Mouse (Mus musculus): Measurements from ENCODE around the gene Olfr799. TPM values are rescaled to one million over a fixed set of nuclear protein-coding genes. Genes with fewer than 3 reads are reported as not detected.

Gene Olfr799
- polyA plus RNA-seq (2012; ENCODE audit: insufficient read depth, insufficient read length, missing spikeins), result not detected in 2 replicates

- no peak within 1 kb of the TSS for H3K4me3 ChIP-seq (ENCODE audit: insufficient read depth, low read depth, low read length)
- no peaks in the 10 kb centered on the region for H3K4me1 ChIP-seq (ENCODE audit: control insufficient read depth, insufficient read depth, insufficient read length, low read length)
- H3K27ac ChIP-seq (replicated peaks; ENCODE audit: low read depth, low read length), result no peak within 1 kb of the TSS
Observed at GRCm38 (mm10) chr10:129637184-129637583, at the start of gene Olfr799. Gene Olfr799, plus strand, starts transcription at chr10:129637484.

GRCm38 (mm10) chr10:129612470-129612869 lies 24.8 kb upstream of the Olfr799 start, which contains the start of gene Olfr796:
Gene Olfr796, minus strand, starts transcription at chr10:129612570.
- H3K4me3 ChIP-seq (ENCODE audit: insufficient read depth, low read depth, low read length), result no peak within 1 kb of the TSS
- no peaks in the 10 kb centered on the region for H3K4me1 ChIP-seq (ENCODE audit: control insufficient read depth, insufficient read depth, insufficient read length, low read length)
- no peak within 1 kb of the TSS for H3K27ac ChIP-seq (replicated peaks; ENCODE audit: low read depth, low read length)

- no peaks in the 10 kb centered on the region for H3K4me1 ChIP-seq (ENCODE audit: control insufficient read depth, insufficient read depth, insufficient read length, low read length)
- no peak overlapping the region for H3K4me3 ChIP-seq (ENCODE audit: insufficient read depth, low read depth, low read length)
- H3K27ac ChIP-seq (replicated peaks; ENCODE audit: low read depth, low read length), result no peak overlapping the region
Observed at GRCm38 (mm10) chr10:129621724-129622123, 15.6 kb upstream of the Olfr799 start.

GRCm38 (mm10) chr10:129623251-129623650 lies 14.0 kb upstream of the Olfr799 start:
- Histone ChIP-seq H3K4me3 (ENCODE audit: insufficient read depth, low read depth, low read length) (no peak overlapping the region), H3K27ac (replicated peaks; ENCODE audit: low read depth, low read length) (no peak overlapping the region), H3K4me1 (ENCODE audit: control insufficient read depth, insufficient read depth, insufficient read length, low read length) (no peaks in the 10 kb centered on the region)

GRCm38 (mm10) chr10:129627834-129628233 lies 9.4 kb upstream of the Olfr799 start, which contains the start of gene Olfr798:
Gene Olfr798, minus strand, starts transcription at chr10:129627934.
- H3K4me1 ChIP-seq (ENCODE audit: control insufficient read depth, insufficient read depth, insufficient read length, low read length), result no peaks in the 10 kb centered on the region
- no peak within 1 kb of the TSS for H3K4me3 ChIP-seq (ENCODE audit: insufficient read depth, low read depth, low read length)
- H3K27ac ChIP-seq (replicated peaks; ENCODE audit: low read depth, low read length), result no peak within 1 kb of the TSS

- H3K4me3 ChIP-seq (ENCODE audit: insufficient read depth, low read depth, low read length), result no peak overlapping the region
- H3K4me1 ChIP-seq (ENCODE audit: control insufficient read depth, insufficient read depth, insufficient read length, low read length), result no peaks in the 10 kb centered on the region
- H3K27ac ChIP-seq (replicated peaks; ENCODE audit: low read depth, low read length), result no peak overlapping the region
Observed at GRCm38 (mm10) chr10:129651763-129652162, 14.5 kb downstream of the Olfr799 start.

- H3K4me3 ChIP-seq (ENCODE audit: insufficient read depth, low read depth, low read length), result no peak within 1 kb of the TSS
- H3K4me1 ChIP-seq (ENCODE audit: control insufficient read depth, insufficient read depth, insufficient read length, low read length), result no peaks in the 10 kb centered on the region
- no peak within 1 kb of the TSS for H3K27ac ChIP-seq (replicated peaks; ENCODE audit: low read depth, low read length)
Observed at GRCm38 (mm10) chr10:129657394-129657793, 20.1 kb downstream of the Olfr799 start, which contains the start of gene Olfr800. Gene Olfr800, plus strand, starts transcription at chr10:129657694.

- no peak within 1 kb of the TSS for H3K27ac ChIP-seq (replicated peaks; ENCODE audit: low read depth, low read length)
- no peak within 1 kb of the TSS for H3K4me3 ChIP-seq (ENCODE audit: insufficient read depth, low read depth, low read length)
- H3K4me1 ChIP-seq (ENCODE audit: control insufficient read depth, insufficient read depth, insufficient read length, low read length), result no peaks in the 10 kb centered on the region
Observed at GRCm38 (mm10) chr10:129673765-129674164, 36.5 kb downstream of the Olfr799 start, which contains the start of gene Olfr801. Gene Olfr801, minus strand, starts transcription at chr10:129673865.

- no peak within 1 kb of the TSS for H3K27ac ChIP-seq (replicated peaks; ENCODE audit: low read depth, low read length)
- no peak within 1 kb of the TSS for H3K4me3 ChIP-seq (ENCODE audit: insufficient read depth, low read depth, low read length)
- H3K4me1 ChIP-seq (ENCODE audit: control insufficient read depth, insufficient read depth, insufficient read length, low read length), result no peaks in the 10 kb centered on the region
Observed at GRCm38 (mm10) chr10:129688069-129688468, 50.8 kb downstream of the Olfr799 start, which contains the start of gene Olfr802. Gene Olfr802, minus strand, starts transcription at chr10:129688169.

GRCm38 (mm10) chr10:129694186-129694585 lies 56.9 kb downstream of the Olfr799 start, which contains the start of gene Olfr803:
Gene Olfr803, minus strand, starts transcription at chr10:129694286.
- no peak within 1 kb of the TSS for H3K4me3 ChIP-seq (ENCODE audit: insufficient read depth, low read depth, low read length)
- no peak within 1 kb of the TSS for H3K27ac ChIP-seq (replicated peaks; ENCODE audit: low read depth, low read length)
- no peaks in the 10 kb centered on the region for H3K4me1 ChIP-seq (ENCODE audit: control insufficient read depth, insufficient read depth, insufficient read length, low read length)

Other genes starting within 250 kb of the Olfr799 start
- not detected in 2 replicates for gene Olfr785, start 232.1 kb upstream of the Olfr799 start, polyA plus RNA-seq (2012; ENCODE audit: insufficient read depth, insufficient read length, missing spikeins)
- not detected in 2 replicates for gene Olfr786, start 210.2 kb upstream of the Olfr799 start, polyA plus RNA-seq (2012; ENCODE audit: insufficient read depth, insufficient read length, missing spikeins)
- gene Olfr787, start 175.6 kb upstream of the Olfr799 start, polyA plus RNA-seq (2012; ENCODE audit: insufficient read depth, insufficient read length, missing spikeins), result not detected in 2 replicates
- gene Olfr788, start 166.5 kb upstream of the Olfr799 start, polyA plus RNA-seq (2012; ENCODE audit: insufficient read depth, insufficient read length, missing spikeins), result not detected in 2 replicates
- gene Olfr789, start 152.7 kb upstream of the Olfr799 start, polyA plus RNA-seq (2012; ENCODE audit: insufficient read depth, insufficient read length, missing spikeins), result not detected in 2 replicates
- gene Olfr790, start 139.0 kb upstream of the Olfr799 start, polyA plus RNA-seq (2012; ENCODE audit: insufficient read depth, insufficient read length, missing spikeins), result not detected in 2 replicates
- gene Olfr791, start 115.7 kb upstream of the Olfr799 start, polyA plus RNA-seq (2012; ENCODE audit: insufficient read depth, insufficient read length, missing spikeins), result not detected in 2 replicates
- not detected in 2 replicates for gene Olfr792, start 98.3 kb upstream of the Olfr799 start, polyA plus RNA-seq (2012; ENCODE audit: insufficient read depth, insufficient read length, missing spikeins)
- not detected in 2 replicates for gene Olfr794, start 69.8 kb upstream of the Olfr799 start, polyA plus RNA-seq (2012; ENCODE audit: insufficient read depth, insufficient read length, missing spikeins)
- not detected in 2 replicates for gene Olfr796, start 24.9 kb upstream of the Olfr799 start, polyA plus RNA-seq (2012; ENCODE audit: insufficient read depth, insufficient read length, missing spikeins)
- not detected in 2 replicates for gene Olfr798, start 9.6 kb upstream of the Olfr799 start, polyA plus RNA-seq (2012; ENCODE audit: insufficient read depth, insufficient read length, missing spikeins)
- not detected in 2 replicates for gene Olfr800, start 20.2 kb downstream of the Olfr799 start, polyA plus RNA-seq (2012; ENCODE audit: insufficient read depth, insufficient read length, missing spikeins)
- not detected in 2 replicates for gene Olfr801, start 36.4 kb downstream of the Olfr799 start, polyA plus RNA-seq (2012; ENCODE audit: insufficient read depth, insufficient read length, missing spikeins)
- not detected in 2 replicates for gene Olfr802, start 50.7 kb downstream of the Olfr799 start, polyA plus RNA-seq (2012; ENCODE audit: insufficient read depth, insufficient read length, missing spikeins)
- gene Olfr803, start 56.8 kb downstream of the Olfr799 start, polyA plus RNA-seq (2012; ENCODE audit: insufficient read depth, insufficient read length, missing spikeins), result not detected in 2 replicates
- gene Olfr804, start 65.7 kb downstream of the Olfr799 start, polyA plus RNA-seq (2012; ENCODE audit: insufficient read depth, insufficient read length, missing spikeins), result not detected in 2 replicates
- not detected in 2 replicates for gene Olfr805, start 91.9 kb downstream of the Olfr799 start, polyA plus RNA-seq (2012; ENCODE audit: insufficient read depth, insufficient read length, missing spikeins)
- not detected in 2 replicates for gene Olfr806, start 104.4 kb downstream of the Olfr799 start, polyA plus RNA-seq (2012; ENCODE audit: insufficient read depth, insufficient read length, missing spikeins)
- not detected in 2 replicates for gene Olfr807, start 120.3 kb downstream of the Olfr799 start, polyA plus RNA-seq (2012; ENCODE audit: insufficient read depth, insufficient read length, missing spikeins)
- not detected in 2 replicates for gene Olfr808, start 128.0 kb downstream of the Olfr799 start, polyA plus RNA-seq (2012; ENCODE audit: insufficient read depth, insufficient read length, missing spikeins)
- not detected in 2 replicates for gene Olfr809, start 137.2 kb downstream of the Olfr799 start, polyA plus RNA-seq (2012; ENCODE audit: insufficient read depth, insufficient read length, missing spikeins)
- not detected in 2 replicates for gene Olfr810, start 157.4 kb downstream of the Olfr799 start, polyA plus RNA-seq (2012; ENCODE audit: insufficient read depth, insufficient read length, missing spikeins)
- gene Olfr811, start 166.9 kb downstream of the Olfr799 start, polyA plus RNA-seq (2012; ENCODE audit: insufficient read depth, insufficient read length, missing spikeins), result not detected in 2 replicates
- not detected in 2 replicates for gene Olfr812, start 208.6 kb downstream of the Olfr799 start, polyA plus RNA-seq (2012; ENCODE audit: insufficient read depth, insufficient read length, missing spikeins)
- gene Olfr813, start 217.9 kb downstream of the Olfr799 start, polyA plus RNA-seq (2012; ENCODE audit: insufficient read depth, insufficient read length, missing spikeins), result not detected in 2 replicates
- not detected in 2 replicates for gene Olfr814, start 242.4 kb downstream of the Olfr799 start, polyA plus RNA-seq (2012; ENCODE audit: insufficient read depth, insufficient read length, missing spikeins)